Mouse (Mus musculus): Measurements from ENCODE around the gene Eddm3b. TPM values are rescaled to one million over a fixed set of nuclear protein-coding genes. Genes with fewer than 3 reads are reported as not detected.

Eddm3b gene
- total and polyA plus RNA-seq, 3 experiments: not detected

- TF ChIP-seq MAFK (IDR thresholded peaks at IDR 0.05; ENCODE audit: borderline replicate concordance, low read depth, low read length) (no peak), ETS1 (IDR thresholded peaks at IDR 0.05; ENCODE audit: low read depth, low read length) (no peak), ZKSCAN1 (IDR thresholded peaks at IDR 0.05; ENCODE audit: low read depth, low read length) (no peak)
Observed at GRCm38 (mm10) chr14:51089674-51090076, 24.6 kb upstream of the Eddm3b start (continued).

- Histone ChIP-seq H3K9me3 (replicated peaks; ENCODE audit: insufficient read depth, low read length) (no peaks in the 10 kb centered on the region), H3K4me3 (ENCODE audit: control insufficient read depth in 1 of 2, insufficient read depth in 1 of 2, low read depth in 2 of 2, low read length in 2 of 2) (peak overlapping the region; percentile 71 to 74), H3K9ac (ENCODE audit: control insufficient read depth, low read depth, low read length, poor library complexity, severe bottlenecking) (peak overlapping the region; percentile 42), H3K4me1 (ENCODE audit: control insufficient read depth in 1 of 2, insufficient read depth in 2 of 2, low read length in 2 of 2) (peaks cover 0 to 7% of the 10 kb centered on the region in 2 experiments; a peak in 2 of 4 replicates), H3K79me2 (ENCODE audit: control insufficient read depth, insufficient read depth, low read length, poor library complexity) (no peaks in the 10 kb centered on the region), H3K27ac (ENCODE audit: control insufficient read depth, low read depth, low read length) (0 out of 2 replicates have a peak overlapping the region, but pooled peaks have one; percentile 16), H3K36me3 (ENCODE audit: control insufficient read depth in 1 of 2, insufficient read depth in 2 of 2, low read length in 2 of 2) (peaks cover 0 to 2% of the 10 kb centered on the region in 2 experiments; a peak in 2 of 4 replicates), H3K27me3 (ENCODE audit: control insufficient read depth in 1 of 2, insufficient read depth in 2 of 2, low read length in 2 of 2) (no peaks in the 10 kb centered on the region)
- TF ChIP-seq ETS1 (IDR thresholded peaks at IDR 0.05; ENCODE audit: low read depth, low read length) (no peak), TBP (IDR thresholded peaks at IDR 0.05; ENCODE audit: low read depth, low read length) (peak; percentile 99)
- DNase-seq (ENCODE audit: low read depth, low spot score): peak; percentile 86
Observed at GRCm38 (mm10) chr14:51090077-51090781, 24.0 kb upstream of the Eddm3b start.

- DNase-seq (ENCODE audit: low read depth, low spot score): peak; percentile 30
- H3K4me1 ChIP-seq (ENCODE audit: control insufficient read depth in 1 of 2, insufficient read depth in 2 of 2, low read length in 2 of 2): peaks cover 0 to 3% of the 10 kb centered on the region in 2 experiments; a peak in 1 of 4 replicates
- H3K27ac ChIP-seq (ENCODE audit: control insufficient read depth, low read depth, low read length): 0 out of 2 replicates have a peak within 1 kb of the TSS, but pooled peaks have one; percentile 16
- TF ChIP-seq MEF2A (IDR thresholded peaks at IDR 0.05; ENCODE audit: extremely low read depth, insufficient replicate concordance, low read depth, low read length, poor library complexity, severe bottlenecking) (no peak), RAD21 (IDR thresholded peaks at IDR 0.05; ENCODE audit: low read depth, low read length) (no peak), UBTF (IDR thresholded peaks at IDR 0.05; ENCODE audit: borderline replicate concordance, insufficient read depth, low read depth, low read length) (no peak), CHD2 (IDR thresholded peaks at IDR 0.05; ENCODE audit: low read length) (no peak), BHLHE40 (IDR thresholded peaks at IDR 0.05; ENCODE audit: borderline replicate concordance, low read depth, low read length) (no peak), KAT2A (conservative IDR thresholded peaks at IDR 0.05; ENCODE audit: low read depth, low read length) (no peak), ETS1 (IDR thresholded peaks at IDR 0.05; ENCODE audit: low read depth, low read length) (no peak), NRF1 (IDR thresholded peaks at IDR 0.05; ENCODE audit: insufficient read depth, low read depth, low read length, poor library complexity, severe bottlenecking) (no peak), ZKSCAN1 (IDR thresholded peaks at IDR 0.05; ENCODE audit: low read depth, low read length) (no peak), POLR2AphosphoS5 (IDR thresholded peaks at IDR 0.05; ENCODE audit: borderline replicate concordance, low read depth, low read length) (no peak), TAL1 (IDR thresholded peaks at IDR 0.05; ENCODE audit: low read length) (no peak), MAZ (IDR thresholded peaks at IDR 0.05; ENCODE audit: low read depth, low read length) (no peak), E2F4 (IDR thresholded peaks at IDR 0.05; ENCODE audit: borderline replicate concordance, low read depth, low read length) (no peak), SIN3A (IDR thresholded peaks at IDR 0.05; ENCODE audit: low read length) (no peak), ZMIZ1 (IDR thresholded peaks at IDR 0.05; ENCODE audit: low read depth, low read length) (no peak), HCFC1 (IDR thresholded peaks at IDR 0.05; ENCODE audit: low read depth, low read length) (no peak), POLR2AphosphoS2 (IDR thresholded peaks at IDR 0.05; ENCODE audit: low read length) (no peak), RCOR1 (IDR thresholded peaks at IDR 0.05; ENCODE audit: low read depth, low read length) (no peak), USF2 (IDR thresholded peaks at IDR 0.05; ENCODE audit: borderline replicate concordance in 1 of 2, insufficient read depth in 1 of 2, low read depth in 1 of 2, low read length in 2 of 2) (no peak), ZNF384 (IDR thresholded peaks at IDR 0.05; ENCODE audit: low read depth, low read length) (no peak)
- H3K9me3 ChIP-seq (replicated peaks; ENCODE audit: insufficient read depth, low read length): no peaks in the 10 kb centered on the region
- no peaks in the 10 kb centered on the region for H3K27me3 ChIP-seq (ENCODE audit: control insufficient read depth in 1 of 2, insufficient read depth in 2 of 2, low read length in 2 of 2)
- peaks cover 0 to 2% of the 10 kb centered on the region in 2 experiments; a peak in 2 of 4 replicates for H3K36me3 ChIP-seq (ENCODE audit: control insufficient read depth in 1 of 2, insufficient read depth in 2 of 2, low read length in 2 of 2)
- peak within 1 kb of the TSS; percentile 71 to 74 for H3K4me3 ChIP-seq (ENCODE audit: control insufficient read depth in 1 of 2, insufficient read depth in 1 of 2, low read depth in 2 of 2, low read length in 2 of 2)
- peak within 1 kb of the TSS; percentile 42 for H3K9ac ChIP-seq (ENCODE audit: control insufficient read depth, low read depth, low read length, poor library complexity, severe bottlenecking)
- no peaks in the 10 kb centered on the region for H3K79me2 ChIP-seq (ENCODE audit: control insufficient read depth, insufficient read depth, low read length, poor library complexity)
Observed at GRCm38 (mm10) chr14:51090921-51091900, 23.0 kb upstream of the Eddm3b start, which contains the start of the genes Rnase4 and Ang. TSS of gene Rnase4 (plus strand) at chr14:51091077. TSS of gene Ang (plus strand) at chr14:51091150.

Data from MEL (cell line).